Mouse (Mus musculus) CD4-positive, CD25-positive, alpha-beta regulatory T cell, adult 2 months (primary cell): ENCODE results near the gene Gm9837.
"Not testable (repeated sequence)": the region's sequence is repeated elsewhere in the genome, so short reads cannot be mapped to it uniquely, and the experiment has no call there.

ENCODE experiments used
- DNase-seq: peaks from one replicate; pipeline ENCODE4 v3.0.0-alpha.2; 2012; ENCODE audit warnings: low read depth, low spot score

The Gm9837 gene

GRCm38 (mm10) chr11:53456474-53457371 is 13.6 kb downstream of the Gm9837 start, which contains the start of the genes Gm10447 and Shroom1:
TSS of gene Gm10447 (minus strand) at chr11:53457110.
TSS of gene Shroom1 (plus strand) at chr11:53457205.
- DNase-seq: no peak

GRCm38 (mm10) chr11:53453031-53453430 is 17.2 kb downstream of the Gm9837 start:
- DNase-seq: no peak

- DNase-seq: no peak
Measured at GRCm38 (mm10) chr11:53452396-53452795, 17.9 kb downstream of the Gm9837 start.

GRCm38 (mm10) chr11:53451361-53451760 is 18.9 kb downstream of the Gm9837 start:
- DNase-seq: no peak

- DNase-seq: no peak
Measured at GRCm38 (mm10) chr11:53450070-53450705, 20.1 kb downstream of the Gm9837 start.

- DNase-seq: no peak
Measured at GRCm38 (mm10) chr11:53448529-53448928, 21.8 kb downstream of the Gm9837 start.

GRCm38 (mm10) chr11:53447996-53448395 is 22.3 kb downstream of the Gm9837 start:
- no peak for DNase-seq

- DNase-seq: no peak
Measured at GRCm38 (mm10) chr11:53446183-53446582, 24.1 kb downstream of the Gm9837 start.

GRCm38 (mm10) chr11:53445562-53445961 is 24.7 kb downstream of the Gm9837 start:
- DNase-seq: no peak

GRCm38 (mm10) chr11:53443861-53444260 is 26.4 kb downstream of the Gm9837 start:
- DNase-seq: peak; percentile 51

- DNase-seq: peak; percentile 58
Measured at GRCm38 (mm10) chr11:53441921-53442320, 28.4 kb downstream of the Gm9837 start.

GRCm38 (mm10) chr11:53436338-53436737 is 33.9 kb downstream of the Gm9837 start:
- DNase-seq: no peak

GRCm38 (mm10) chr11:53435504-53435903 is 34.8 kb downstream of the Gm9837 start:
- no peak for DNase-seq

GRCm38 (mm10) chr11:53433057-53433456 is 37.2 kb downstream of the Gm9837 start:
- no peak for DNase-seq

GRCm38 (mm10) chr11:53431347-53432056 is 38.8 kb downstream of the Gm9837 start:
- DNase-seq: no peak

- peak; percentile 99 for DNase-seq
Measured at GRCm38 (mm10) chr11:53430670-53431346, 39.5 kb downstream of the Gm9837 start, which contains the start of the genes Uqcrq and Gdf9. TSS of gene Uqcrq (minus strand) at chr11:53430831. TSS of gene Gdf9 (plus strand) at chr11:53431023.

- no peak for DNase-seq
Measured at GRCm38 (mm10) chr11:53430300-53430669, 40.0 kb downstream of the Gm9837 start.

- DNase-seq: no peak
Measured at GRCm38 (mm10) chr11:53429182-53429581, 41.1 kb downstream of the Gm9837 start.

- DNase-seq: no peak
Measured at GRCm38 (mm10) chr11:53428716-53429057, 41.6 kb downstream of the Gm9837 start.

- no peak for DNase-seq
Measured at GRCm38 (mm10) chr11:53427993-53428715, 42.1 kb downstream of the Gm9837 start.

- not testable (repeated sequence) for DNase-seq
Measured at GRCm38 (mm10) chr11:53426914-53427313, 43.4 kb downstream of the Gm9837 start.
